Mouse (Mus musculus) lung, postnatal 0 days (tissue): ENCODE measurements around the gene Sap18b.

ENCODE experiments used
- CTCF ChIP-seq: IDR thresholded peaks from 2 replicates; pipeline ENCODE4 v1.5.1; 2016; ENCODE audit warnings: antibody characterized with exemption, mild to moderate bottlenecking
- EP300 ChIP-seq: IDR thresholded peaks from 2 replicates; pipeline ENCODE4 v1.6.1; 2016; ENCODE audit warnings: antibody characterized with exemption, mild to moderate bottlenecking, control low read depth

GRCm38 (mm10) chr8:95810184-95810591 lies 15.0 kb upstream of the Sap18b start:
- TF ChIP-seq CTCF, result no peak
- TF ChIP-seq EP300, result peak; percentile 60; the same call in 1 of the 2 replicates
